In the genomic region with DNA sequence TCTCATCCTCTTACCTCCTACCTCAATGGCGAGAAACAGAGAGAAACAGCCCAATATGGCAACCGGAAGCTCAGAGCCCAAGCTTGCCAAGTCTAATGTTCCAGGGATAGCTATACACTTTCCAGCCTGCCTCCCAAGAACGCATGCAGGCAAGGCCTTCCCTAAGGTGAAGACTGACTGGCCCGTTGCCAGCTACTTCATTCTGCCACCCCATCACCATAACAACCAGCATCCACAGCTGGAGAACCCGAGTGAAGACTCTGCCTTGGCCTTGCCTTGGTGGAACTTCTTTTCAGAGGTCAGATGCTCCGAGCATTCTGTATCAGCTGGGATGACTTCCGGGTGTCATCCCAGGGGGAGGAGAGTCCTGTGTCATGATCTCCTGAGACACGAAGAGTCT, we compare ENCODE assay signal across 21 mouse cellular contexts.
DNase-seq lines count a peak whose midpoint lies in the region; ATAC-seq lines count a peak whose summit lies in the region.
"Had no signal": no experiment of that assay in that cellular context is flagged by ENCODE, and none has a peak within 500 bp of the region (broad histone marks: within the 10 kb centered on the region; RNA-seq: fewer than 3 reads in every experiment).

No protein-coding gene starts in this region.

- no peak overlapping the region for H3K4me2 ChIP-seq in forebrain, embryonic 14.5 days (ENCODE audit: low read length)
- no peak overlapping the region for H3K4me2 ChIP-seq in neural tube, embryonic 11.5 days (ENCODE audit: low read depth)
- H3K4me2 ChIP-seq: forebrain, embryonic 15.5 days; heart, embryonic 13.5 days; hindbrain, embryonic 14.5 days; intestine, embryonic 15.5 days had no signal

- DNase-seq in forebrain, embryonic 14.5 days (ENCODE audit: low spot score): peak; percentile 21
- no peak for DNase-seq in forebrain, embryonic 10.5 days (ENCODE audit: extremely low spot score, low spot score)
- peak; percentile 26 for DNase-seq in neural tube, embryonic 11.5 days (ENCODE audit: low spot score)
- DNase-seq in neural tube, embryonic 10.5 days (ENCODE audit: extremely low spot score, low spot score): no peak
- DNase-seq in brain, adult 2 months (ENCODE audit: low read depth, low spot score): peak; percentile 27
- no peak for DNase-seq in layer of hippocampus, adult 9-11 months
- no peak for DNase-seq in left cerebral cortex, adult 8-10 months (ENCODE audit: low spot score in 2 of 2)
- DNase-seq: adrenal gland, postnatal 10 days; adrenal gland, postnatal 36 days; cerebellum, adult 11-12 months; cerebellum, adult 8-10 months; cerebellum, postnatal 14 days; gastrocnemius, postnatal 25 days; heart, adult 18-20 months; heart, postnatal 14 days; heart, postnatal 4 days had no signal

- H3K27ac ChIP-seq in forebrain, embryonic 14.5 days (ENCODE audit: low read depth, low read length): no peak overlapping the region
- H3K27ac ChIP-seq in forebrain, embryonic 10.5 days: no peak overlapping the region
- H3K27ac ChIP-seq in neural tube, embryonic 11.5 days (ENCODE audit: low read depth, low read length): no peak overlapping the region
- H3K27ac ChIP-seq: heart, embryonic 13.5 days; intestine, embryonic 15.5 days had no signal

- no peaks in the 10 kb centered on the region for H3K36me3 ChIP-seq in forebrain, embryonic 14.5 days (ENCODE audit: control insufficient read depth, insufficient read depth, low read length)
- no peaks in the 10 kb centered on the region for H3K36me3 ChIP-seq in forebrain, embryonic 10.5 days (replicated peaks)
- H3K36me3 ChIP-seq in neural tube, embryonic 11.5 days (ENCODE audit: control insufficient read depth, insufficient read depth, low read length): no peaks in the 10 kb centered on the region
- H3K36me3 ChIP-seq: forebrain, embryonic 15.5 days; G1E; heart, embryonic 13.5 days; intestine, embryonic 15.5 days had no signal

- no peaks in the 10 kb centered on the region for H3K9me3 ChIP-seq in forebrain, embryonic 14.5 days (replicated peaks; ENCODE audit: control insufficient read depth, low read length)
- H3K9me3 ChIP-seq in forebrain, embryonic 10.5 days: no peaks in the 10 kb centered on the region
- no peaks in the 10 kb centered on the region for H3K9me3 ChIP-seq in neural tube, embryonic 11.5 days (ENCODE audit: control insufficient read depth, low read length)
- H3K9me3 ChIP-seq: forebrain, embryonic 15.5 days; heart, embryonic 13.5 days; intestine, embryonic 15.5 days had no signal

- H3K27me3 ChIP-seq in forebrain, embryonic 14.5 days (replicated peaks; ENCODE audit: control insufficient read depth, insufficient read depth, low read length): no peaks in the 10 kb centered on the region
- no peaks in the 10 kb centered on the region for H3K27me3 ChIP-seq in forebrain, embryonic 10.5 days (ENCODE audit: poor library complexity, severe bottlenecking)
- H3K27me3 ChIP-seq in neural tube, embryonic 11.5 days (ENCODE audit: control insufficient read depth, insufficient read depth, low read length): no peaks in the 10 kb centered on the region
- H3K27me3 ChIP-seq: forebrain, embryonic 15.5 days; heart, embryonic 13.5 days; intestine, embryonic 15.5 days had no signal

- WGBS in forebrain, embryonic 14.5 days: 68% methylated on average over 8 of the region's 8 CpGs
- WGBS in forebrain, embryonic 10.5 days: 89% methylated on average over 8 of the region's 8 CpGs
- WGBS in neural tube, embryonic 11.5 days: 84% methylated on average over 8 of the region's 8 CpGs

- no peaks in the 10 kb centered on the region for H3K4me1 ChIP-seq in forebrain, embryonic 14.5 days (ENCODE audit: control insufficient read depth, insufficient read depth, low read length)
- H3K4me1 ChIP-seq in forebrain, embryonic 10.5 days: 0 out of 2 replicates have a peak, but pooled peaks cover 4% of the 10 kb centered on the region
- no peaks in the 10 kb centered on the region for H3K4me1 ChIP-seq in neural tube, embryonic 11.5 days (ENCODE audit: control insufficient read depth, insufficient read depth, low read length)
- H3K4me1 ChIP-seq: heart, embryonic 13.5 days; intestine, embryonic 15.5 days had no signal

- no peak overlapping the region for H3K9ac ChIP-seq in forebrain, embryonic 14.5 days (ENCODE audit: low read length)
- H3K9ac ChIP-seq in neural tube, embryonic 11.5 days (ENCODE audit: low read length): no peak overlapping the region
- H3K9ac ChIP-seq: forebrain, embryonic 15.5 days; heart, embryonic 13.5 days; hindbrain, embryonic 14.5 days; intestine, embryonic 15.5 days had no signal

- no peak overlapping the region for H3K4me3 ChIP-seq in forebrain, embryonic 14.5 days (ENCODE audit: low read depth, low read length)
- H3K4me3 ChIP-seq in forebrain, embryonic 10.5 days: no peak overlapping the region
- H3K4me3 ChIP-seq in neural tube, embryonic 11.5 days (ENCODE audit: low read depth, low read length): no peak overlapping the region
- H3K4me3 ChIP-seq: forebrain, embryonic 15.5 days; heart, embryonic 13.5 days; intestine, embryonic 15.5 days had no signal

- ATAC-seq in forebrain, embryonic 14.5 days: no peak
- no peak for ATAC-seq in neural tube, embryonic 11.5 days (ENCODE audit: insufficient read depth, low FRiP score, low TSS enrichment)
- ATAC-seq: forebrain, embryonic 15.5 days; intestine, embryonic 15.5 days had no signal

Comparison
In these comparisons a context has a peak if more than half of its experiments do, and no peak if none do; other contexts are left out.
1. DNase-seq: peak in forebrain, embryonic 14.5 days (single experiment), neural tube, embryonic 11.5 days (single experiment) and brain, adult 2 months (single experiment); none in forebrain, embryonic 10.5 days (single experiment), neural tube, embryonic 10.5 days (single experiment), layer of hippocampus, adult 9-11 months (single experiment) and left cerebral cortex, adult 8-10 months (0 of 2).